Mouse (Mus musculus) ES-Bruce4 (cell line): ENCODE data around the gene Lrrc45.

ENCODE experiments used
- CTCF ChIP-seq: IDR thresholded peaks from one replicate; pipeline ENCODE4 v1.8.1; 2011; ENCODE audit warnings: low read depth, low read length
- EP300 ChIP-seq: IDR thresholded peaks from 2 replicates; pipeline ENCODE4 v1.6.1; 2011; ENCODE audit warnings: low read depth, low read length; ENCODE audit not compliant: insufficient read depth
- POLR2A ChIP-seq: IDR thresholded peaks from one replicate; pipeline ENCODE4 v1.8.1; 2011; ENCODE audit warnings: low read length; ENCODE audit not compliant: insufficient read depth

- TF ChIP-seq POLR2A, result no peak
- no peak for TF ChIP-seq CTCF
- no peak for TF ChIP-seq EP300
These were observed 22.7 kb downstream of the Lrrc45 start for GRCm38 (mm10) chr11:120736424-120736823.
